Mouse (Mus musculus) left cerebral cortex, adult 2 months (tissue): Measurements from ENCODE around the gene Gm10570. TPM values are rescaled to one million over a fixed set of nuclear protein-coding genes. Genes with fewer than 3 reads are reported as not detected.
A peak's percentile ranks its signal among the peaks of the same experiment; 100 is the strongest.

Source experiments
- DNase-seq, 2 experiments: peaks; one replicate each; pipeline ENCODE4 v3.0.0; 2021 to 2022; ENCODE audit warnings: low spot score in 2 of 2, mixed read lengths in 1 of 2; ENCODE audit errors: extremely low spot score in 1 of 2
- H3K27ac ChIP-seq: fragments of 200-600 bp; 2 replicates; pipeline ENCODE4 v1.8.1; 2022
- H3K4me3 ChIP-seq: fragments of 200-600 bp; 2 replicates; pipeline ENCODE4 v1.8.1; 2022
- CTCF ChIP-seq: fragments of 200-600 bp; IDR thresholded peaks from 2 replicates; pipeline ENCODE4 v1.8.1; 2022; ENCODE audit warnings: antibody characterized with exemption, mild to moderate bottlenecking, moderate library complexity
- intact Hi-C: fragments of 180-260 bp; cut with DNase I; formaldehyde crosslinking; loops from one replicate; pipeline ENCODE4 v1.15.1; 2025
- total RNA-seq, 2 experiments: library from RNA; stranded (reverse); gene quantifications; 2 replicates each; pipeline ENCODE4 v1.2.3; 2021

The Gm10570 gene
- total RNA-seq, 2 experiments from 2014 or later: 1.0 to 2.3 TPM

DNA sequence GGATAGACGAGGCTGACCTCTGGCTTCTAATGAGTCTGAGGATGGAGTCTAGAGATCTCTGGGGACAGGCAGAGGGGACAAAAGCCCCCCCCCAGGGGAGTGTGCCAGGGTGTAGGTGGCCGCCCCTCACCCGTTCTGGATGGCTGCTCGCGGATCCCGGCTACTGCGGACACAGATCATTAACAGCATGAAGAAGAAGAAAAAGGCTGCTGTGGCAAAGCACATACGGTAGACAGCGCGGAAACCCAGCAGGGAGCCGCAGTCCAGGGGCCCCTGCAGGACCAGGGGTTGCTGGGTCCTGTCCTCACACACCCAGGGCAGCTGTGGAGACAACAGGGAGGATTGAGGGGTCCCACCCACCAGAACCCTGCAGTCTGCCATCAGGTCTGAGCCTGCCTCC, 44.3 kb downstream of the Gm10570 start:
- Histone ChIP-seq H3K4me3 (no peak overlapping the region), H3K27ac (peak overlapping the region; percentile 47)
- no peak for DNase-seq
- intact Hi-C loops: loop anchor here (2.0 kb wide), 1 partner anchor 29 kb away; no protein-coding TSS in a partner anchor
- TF ChIP-seq CTCF: no peak

- Histone ChIP-seq H3K4me3 (no peak overlapping the region), H3K27ac (no peak overlapping the region)
- peak; percentile 51 for TF ChIP-seq CTCF
- DNase-seq: no peak
- intact Hi-C loops: no loop called here
Observed at GRCm38 (mm10) chr4:130260406-130260805, 48.1 kb downstream of the Gm10570 start.

Other genes with a start within 250 kb of the Gm10570 start
- gene Pef1, start 206.1 kb downstream of the Gm10570 start, total RNA-seq: 10 to 100 TPM; 65.6 to 81.3 TPM
- gene Hcrtr1, start 169.3 kb downstream of the Gm10570 start, total RNA-seq: 1 to 10 TPM; 1.7 to 2.1 TPM
- gene Tinagl1, start 133.6 kb downstream of the Gm10570 start, total RNA-seq: 10 to 100 TPM; 13.3 to 17.0 TPM
- gene Gm853, start 86.3 kb downstream of the Gm10570 start, total RNA-seq: not detected
- gene Serinc2, start 29.5 kb downstream of the Gm10570 start, total RNA-seq: 10 to 100 TPM in 1 of 2 experiments, 1 to 10 TPM in 1; 6.5 to 11.9 TPM
- gene Fabp3, start 79 bp downstream of the Gm10570 start, total RNA-seq: 100 to 1,000 TPM; 124 to 126 TPM
- 10 to 100 TPM; 64.0 to 64.2 TPM for gene Zcchc17, start 51.3 kb upstream of the Gm10570 start, total RNA-seq
- gene Snrnp40, start 51.5 kb upstream of the Gm10570 start, total RNA-seq: 10 to 100 TPM; 24.2 to 25.4 TPM